Mouse (Mus musculus) hematopoietic stem cell, adult 5-6 weeks (primary cell): ENCODE data around the gene Trdn. TPM values are rescaled to one million over a fixed set of nuclear protein-coding genes. Genes with fewer than 3 reads are reported as not detected.

ENCODE experiments used
- ATAC-seq, 2 experiments: fragments of 125-278 bp in 1 of 2; replicated peaks in 1 of 2; 2 replicates each; pipeline ENCODE4 v1.8.0; 2016 to 2017; ENCODE audit warnings: inconsistent platforms in 2 of 2, mild to moderate bottlenecking in 2 of 2, moderate number of reproducible peaks in 2 of 2, low read depth in 1 of 2, moderate TSS enrichment in 1 of 2; ENCODE audit not compliant: low FRiP score in 2 of 2, poor library complexity in 2 of 2, severe bottlenecking in 2 of 2, insufficient read depth in 1 of 2, low TSS enrichment in 1 of 2
- total RNA-seq: library from RNA; stranded (forward); fragments of 172-1452, 232-1000 nt; gene quantifications from 2 replicates; pipeline ENCODE4 v1.2.3, GENCODE M21; 2017

Trdn gene
- total RNA-seq, 1 experiment from 2014 or later: not detected

DNA sequence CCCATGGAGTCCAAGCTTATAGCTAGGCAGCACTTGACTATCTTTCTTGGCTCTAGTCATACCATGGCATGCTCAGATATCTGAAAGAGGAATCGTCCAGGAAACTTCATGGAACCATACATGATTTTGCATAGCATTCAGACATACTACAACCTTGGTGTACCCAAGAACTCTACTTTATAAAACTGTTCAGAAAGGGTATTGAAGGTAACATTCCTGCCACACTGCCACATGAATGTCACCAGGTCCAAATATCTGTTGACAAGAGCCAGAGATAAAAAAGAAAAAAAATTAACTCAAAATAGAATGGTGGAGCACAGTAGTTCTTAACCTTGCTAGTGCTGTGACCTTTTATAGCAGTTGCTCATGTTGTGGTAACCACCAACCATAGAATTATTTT, 175.8 kb downstream of the Trdn start:
- no peak for ATAC-seq

DNA sequence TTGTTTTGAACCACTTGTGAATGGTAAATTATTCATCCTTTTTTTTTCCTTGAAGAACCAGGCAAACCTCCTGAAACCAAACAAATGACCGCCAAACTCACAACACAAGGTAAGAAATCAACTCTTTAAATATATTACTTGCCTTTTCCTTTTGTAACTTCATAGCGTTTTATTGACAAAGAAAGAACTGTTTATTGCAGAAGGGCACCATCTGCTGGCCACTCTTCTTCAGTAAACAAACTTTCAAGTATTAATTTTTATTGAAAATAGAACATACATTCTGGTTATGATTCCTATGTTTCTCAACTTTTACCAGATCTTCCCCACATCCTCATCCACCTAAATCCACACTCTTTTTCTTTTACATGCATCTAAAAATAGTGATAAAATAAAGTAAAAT, 224.6 kb downstream of the Trdn start:
- no peak for ATAC-seq

DNA sequence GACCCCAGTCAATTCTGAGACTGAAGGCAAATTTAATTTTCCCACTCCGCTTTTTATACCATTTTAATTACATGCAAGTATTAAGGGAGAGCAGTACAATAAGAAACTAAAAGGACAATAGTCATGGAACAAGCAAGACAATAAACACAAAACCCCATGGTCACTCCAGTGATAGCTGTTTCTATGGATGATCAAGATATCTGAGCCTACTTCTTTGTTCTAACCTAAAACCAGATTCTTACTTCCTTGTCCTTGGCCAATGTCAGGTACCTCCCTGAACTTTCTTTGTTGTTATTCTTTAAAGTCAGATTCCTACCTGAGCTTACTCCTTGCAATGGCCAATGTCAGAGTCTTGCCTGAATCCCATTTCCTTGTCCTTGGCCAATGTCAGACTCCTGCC, 272.7 kb downstream of the Trdn start:
- no peak for ATAC-seq

DNA sequence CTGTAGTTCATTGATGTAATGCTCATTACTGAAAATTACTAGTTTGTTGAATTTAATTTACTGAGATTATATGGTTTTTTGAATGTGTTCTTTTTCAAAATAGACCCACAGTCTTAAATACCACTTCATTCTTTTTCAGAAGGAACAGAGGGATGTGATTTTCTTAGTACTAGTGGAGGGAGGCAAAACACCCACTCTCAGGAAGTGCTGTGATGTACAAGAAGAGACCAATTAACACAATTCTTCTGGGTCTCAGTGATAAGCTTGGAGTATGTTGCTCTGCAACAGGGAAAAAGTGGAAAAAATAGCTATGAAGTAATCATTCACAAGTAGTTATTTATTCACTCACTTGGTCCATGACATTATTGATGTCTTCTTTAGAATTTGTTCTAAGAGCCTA, 286.2 kb downstream of the Trdn start:
- no peak for ATAC-seq

DNA sequence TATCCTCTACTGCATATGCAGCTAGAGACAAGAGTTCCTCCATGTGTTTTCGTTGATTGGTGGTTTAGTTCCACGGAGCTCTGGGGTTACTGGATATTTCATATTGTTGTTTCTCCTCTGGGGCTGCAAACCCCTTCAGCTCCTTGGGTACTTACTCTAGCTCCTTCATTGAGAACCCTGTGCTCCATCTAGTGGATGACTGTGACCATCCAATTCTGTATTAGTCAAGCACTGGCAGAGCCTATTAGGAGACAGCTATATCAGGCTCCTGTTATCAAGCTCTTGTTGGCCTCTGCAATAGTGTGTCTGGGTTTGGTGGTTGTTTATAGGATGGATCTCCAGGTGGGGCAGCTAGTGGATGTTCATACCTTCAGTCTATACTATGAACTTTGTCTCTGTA, 290.2 kb downstream of the Trdn start:
- ATAC-seq: no peak

DNA sequence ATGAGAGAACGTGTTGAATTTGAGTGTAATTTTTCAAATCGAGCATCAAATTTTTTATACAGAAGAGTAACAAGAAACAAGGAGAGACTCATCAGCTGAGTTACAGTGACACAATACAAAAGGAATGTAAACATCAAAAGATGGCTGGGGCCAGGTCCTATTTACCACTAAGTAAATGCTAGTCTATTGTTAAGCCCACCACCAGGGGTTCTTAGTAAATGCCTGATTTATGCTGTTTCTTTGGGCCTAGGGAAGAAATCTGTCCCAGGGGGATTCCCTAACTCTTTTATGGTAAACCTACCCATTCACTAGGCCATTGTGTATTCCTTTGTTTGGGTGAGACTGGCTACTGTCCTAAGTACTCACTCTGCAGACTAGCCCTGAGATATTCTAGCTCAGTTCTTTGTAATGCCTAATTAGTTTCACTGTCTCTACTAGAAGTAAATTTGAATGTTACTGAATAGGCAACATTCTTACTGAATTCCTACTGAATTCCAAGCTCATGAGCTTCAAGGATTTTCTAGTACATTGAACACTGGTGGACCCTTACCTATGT, 295.2 kb downstream of the Trdn start:
- no peak for ATAC-seq

Other genes starting within 250 kb of the Trdn start
- gene Nkain2, start 190.1 kb upstream of the Trdn start, total RNA-seq: not detected in 2 replicates